ENCODE assay signal across 8 mouse cellular contexts in genomic region chr11:45008078-45008477, GRCm38 (mm10).
DNase-seq lines count a peak whose midpoint lies in the region; ATAC-seq and TF ChIP-seq lines count a peak whose summit lies in the region.

No protein-coding gene starts in this region.

- H3K4me1 ChIP-seq in forebrain, embryonic 13.5 days, result peaks cover 6% of the 10 kb centered on the region; the same call in 1 of the 2 replicates

- no peaks in the 10 kb centered on the region for H3K9me3 ChIP-seq in forebrain, embryonic 13.5 days (replicated peaks)

- intact Hi-C loops in heart, postnatal 10 days (cut with DNase I), result loop anchor here (1.0 to 10.0 kb wide), 4 partner anchors 263 to 874 kb away; no protein-coding TSS in a partner anchor

- peaks cover 27% of the 10 kb centered on the region; the same call in 1 of the 2 replicates for H3K27me3 ChIP-seq in forebrain, embryonic 13.5 days

- peak overlapping the region; percentile 39 for H3K4me2 ChIP-seq in forebrain, embryonic 13.5 days

- H3K9ac ChIP-seq in forebrain, embryonic 13.5 days, result no peak overlapping the region

- H3K36me3 ChIP-seq in forebrain, embryonic 13.5 days (ENCODE audit: poor library complexity, severe bottlenecking), result no peaks in the 10 kb centered on the region

- no peak overlapping the region for H3K4me3 ChIP-seq in forebrain, embryonic 13.5 days

- DNase-seq in CD4-positive helper T cell, adult 2 months (ENCODE audit: low read depth, low spot score), result peak; percentile 45
- DNase-seq in brain, embryonic 14.5 days (ENCODE audit: low read depth), result peak; percentile 87
- peak; percentile 82 to 89 for DNase-seq in heart, postnatal 10 days
- peak; percentile 63 for DNase-seq in layer of hippocampus, adult 11-12 months (ENCODE audit: low spot score)
- DNase-seq in lung, adult 18-20 months, result peak; percentile 54 to 70
- peak; percentile 34 for DNase-seq in testis, postnatal 14 days (ENCODE audit: low spot score)

- H3K27ac ChIP-seq in forebrain, embryonic 13.5 days, result no peak overlapping the region

- peak; percentile 65 for ATAC-seq in forebrain, embryonic 13.5 days
- ATAC-seq in neutrophil, adult 5-6 weeks (ENCODE audit: extremely low read depth, insufficient number of reproducible peaks, low FRiP score, poor library complexity, severe bottlenecking), result peak; percentile 79

- under 1% methylated on average over 7 of the region's 7 CpGs for WGBS in forebrain, embryonic 13.5 days

- peak; percentile 99 for TF ChIP-seq CTCF in brain, embryonic 14.5 days (IDR thresholded peaks at IDR 0.05; ENCODE audit: borderline replicate concordance, extremely low read depth, insufficient read depth, insufficient read length)

- no peak for TF ChIP-seq POLR2A in brain, embryonic 14.5 days (IDR thresholded peaks at IDR 0.05; ENCODE audit: borderline replicate concordance, extremely low read depth, insufficient read depth, insufficient read length, poor library complexity, severe bottlenecking)

Comparison
In these comparisons a context has a peak if more than half of its experiments do, and no peak if none do; other contexts are left out.
1. DNase-seq: peak in every context shown above with its lines; median percentile 87 in brain, embryonic 14.5 days; 86 in heart, postnatal 10 days; 63 in layer of hippocampus, adult 11-12 months; 62 in lung, adult 18-20 months; 45 in CD4-positive helper T cell, adult 2 months; 34 in testis, postnatal 14 days.